Mouse (Mus musculus): ENCODE results near the gene Etl4.

- no peak for TF ChIP-seq POLR2A (IDR thresholded peaks at IDR 0.05; ENCODE audit: insufficient read depth, low read length)
- TF ChIP-seq CTCF (IDR thresholded peaks at IDR 0.05; ENCODE audit: low read depth, low read length): no peak
Measured at GRCm38 (mm10) chr2:20662696-20663095, 753.1 kb downstream of the Etl4 start.
